Mouse (Mus musculus): ENCODE results near the gene Flt4. TPM values are rescaled to one million over a fixed set of nuclear protein-coding genes. Genes with fewer than 3 reads are reported as not detected.

The Flt4 gene
- not detected for polyA plus RNA-seq (2012; fragmentation: generic; extraction: Trizol)

DNA sequence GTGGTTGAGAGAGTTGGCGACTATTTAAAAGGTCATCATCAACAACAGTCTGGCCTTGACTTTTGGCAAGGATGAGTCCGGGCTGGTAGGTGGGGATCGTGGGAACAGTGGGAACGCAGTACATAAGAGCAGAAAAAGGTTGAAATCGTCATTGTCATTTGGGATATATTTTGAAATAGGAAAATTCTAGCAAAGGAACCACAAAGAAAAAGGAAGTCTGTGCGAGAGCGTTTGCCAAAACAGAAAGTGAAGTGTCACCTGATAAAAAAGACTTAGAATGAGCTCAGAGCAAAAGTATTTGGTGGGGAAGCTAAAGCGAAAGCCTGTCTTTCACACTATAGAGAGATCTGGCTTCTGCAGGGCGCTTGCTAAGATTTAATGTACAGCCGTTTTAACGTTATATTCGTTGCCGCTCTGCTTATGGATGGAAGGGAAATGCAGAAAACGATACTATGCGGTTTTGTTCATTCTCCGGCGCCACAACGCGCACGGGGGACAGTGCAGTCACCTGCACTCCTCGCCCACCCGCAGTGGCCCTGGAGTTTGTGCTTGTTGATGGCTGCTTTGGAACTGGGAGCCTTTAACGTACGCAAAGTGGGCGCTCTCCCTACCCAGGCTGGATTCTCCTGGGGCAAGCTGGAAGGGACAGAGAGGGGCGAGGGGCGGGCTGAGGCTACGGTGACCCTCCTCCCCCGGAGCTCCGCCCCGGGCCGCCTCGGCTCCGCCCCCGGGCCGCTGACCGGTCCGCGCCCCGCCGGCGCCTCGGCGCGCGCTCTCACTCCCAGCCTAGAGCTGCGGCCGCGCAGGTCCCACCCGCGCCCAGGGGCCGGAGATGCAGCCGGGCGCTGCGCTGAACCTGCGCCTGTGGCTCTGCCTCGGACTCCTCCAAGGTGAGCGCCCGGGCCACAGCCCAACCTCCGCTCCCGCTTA is at the start of gene Flt4:
TSS of gene Flt4 (plus strand) at position 326 of the 930 bp plus-strand sequence.

DNA sequence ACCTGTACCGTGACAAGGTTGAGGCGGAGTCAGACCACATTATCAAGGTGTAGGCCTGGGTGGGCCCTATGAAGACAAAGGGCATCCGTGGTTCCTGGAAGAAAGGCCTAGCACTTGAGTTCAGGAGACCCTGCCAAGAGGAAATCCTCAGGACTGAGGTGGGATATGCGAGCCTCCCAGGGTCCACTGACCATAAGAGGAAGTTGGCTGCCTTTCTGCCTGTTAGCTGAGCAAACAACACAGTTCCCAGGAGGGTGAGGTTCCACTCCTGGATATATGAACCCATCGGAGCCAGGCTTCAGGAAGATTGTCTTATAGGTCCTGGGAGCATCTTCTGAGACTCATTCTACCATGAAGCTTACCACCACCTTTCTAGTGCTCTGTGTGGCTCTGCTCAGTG is 54.2 kb downstream of the Flt4 start, which contains the start of gene Scgb3a1:
TSS of gene Scgb3a1 (plus strand) at position 301 of the 400 bp plus-strand sequence.

Other genes with a start within 250 kb of the Flt4 start
- not detected for gene Olfr1389, start 186.2 kb upstream of the Flt4 start, polyA plus RNA-seq (2012; fragmentation: generic; extraction: Trizol)
- gene Olfr1388, start 172.6 kb upstream of the Flt4 start, polyA plus RNA-seq (2012; fragmentation: generic; extraction: Trizol) = under 1 TPM; 0.01 TPM
- not detected for gene Olfr1387, start 153.9 kb upstream of the Flt4 start, polyA plus RNA-seq (2012; fragmentation: generic; extraction: Trizol)
- not detected for gene Olfr1386, start 144.2 kb upstream of the Flt4 start, polyA plus RNA-seq (2012; fragmentation: generic; extraction: Trizol)
- under 1 TPM in 1 of 2 experiments, not detected in 1; 0.01 TPM for gene Olfr1385, start 120.2 kb upstream of the Flt4 start, polyA plus RNA-seq (2012; fragmentation: generic; extraction: Trizol)
- gene Olfr1384, start 102.5 kb upstream of the Flt4 start, polyA plus RNA-seq (2012; fragmentation: generic; extraction: Trizol) = not detected
- not detected for gene Olfr1383, start 89.6 kb upstream of the Flt4 start, polyA plus RNA-seq (2012; fragmentation: generic; extraction: Trizol)
- not detected for gene Olfr1382, start 81.0 kb upstream of the Flt4 start, polyA plus RNA-seq (2012; fragmentation: generic; extraction: Trizol)
- gene Olfr1381, start 65.8 kb upstream of the Flt4 start, polyA plus RNA-seq (2012; fragmentation: generic; extraction: Trizol) = not detected
- gene Olfr1380, start 52.4 kb upstream of the Flt4 start, polyA plus RNA-seq (2012; fragmentation: generic; extraction: Trizol) = not detected
- not detected for gene Scgb3a1, start 54.3 kb downstream of the Flt4 start, polyA plus RNA-seq (2012; fragmentation: generic; extraction: Trizol)
- gene Cnot6, start 103.5 kb downstream of the Flt4 start, polyA plus RNA-seq (2012; fragmentation: generic; extraction: Trizol) = 10 to 100 TPM in 1 of 2 experiments, 1 to 10 TPM in 1; 1.2 to 10.5 TPM
- not detected for gene Gfpt2, start 184.9 kb downstream of the Flt4 start, polyA plus RNA-seq (2012; fragmentation: generic; extraction: Trizol)
- gene Mapk9, start 237.5 kb downstream of the Flt4 start, polyA plus RNA-seq (2012; fragmentation: generic; extraction: Trizol) = 10 to 100 TPM in 1 of 2 experiments, 1 to 10 TPM in 1; 2.1 to 13.8 TPM